Mouse (Mus musculus) ES-Bruce4 (cell line): ENCODE data around the gene Smyd2. TPM values are rescaled to one million over a fixed set of nuclear protein-coding genes. Genes with fewer than 3 reads are reported as not detected.

Source experiments
- H3K27ac ChIP-seq: 2 replicates; pipeline ENCODE4 v1.5.1; 2012; ENCODE audit warnings: low read length, inconsistent platforms; ENCODE audit not compliant: insufficient read depth
- H3K27me3 ChIP-seq: 2 replicates; pipeline ENCODE4 v1.6.1; 2012; ENCODE audit warnings: mild to moderate bottlenecking, low read length, inconsistent platforms; ENCODE audit not compliant: control insufficient read depth, poor library complexity, insufficient read depth, severe bottlenecking
- H3K36me3 ChIP-seq: 2 replicates; pipeline ENCODE4 v1.6.1; 2012; ENCODE audit warnings: inconsistent platforms, mild to moderate bottlenecking, low read length, moderate library complexity; ENCODE audit not compliant: control insufficient read depth, poor library complexity, insufficient read depth, severe bottlenecking
- H3K4me1 ChIP-seq: one replicate; pipeline ENCODE4 v1.8.1; 2011; ENCODE audit warnings: low read length; ENCODE audit not compliant: control insufficient read depth, insufficient read depth
- H3K4me3 ChIP-seq: 2 replicates; pipeline ENCODE4 v1.5.1; 2011; ENCODE audit warnings: low read depth, mild to moderate bottlenecking, low read length
- H3K9ac ChIP-seq: 2 replicates; pipeline ENCODE4 v1.6.1; 2012; ENCODE audit warnings: low read depth, mild to moderate bottlenecking, inconsistent platforms; ENCODE audit not compliant: poor library complexity, severe bottlenecking
- H3K9me3 ChIP-seq: replicated peaks from 2 replicates; pipeline ENCODE4 v1.6.1; 2012; ENCODE audit warnings: mild to moderate bottlenecking, low read length, inconsistent platforms; ENCODE audit not compliant: control insufficient read depth, poor library complexity, insufficient read depth, severe bottlenecking
- CTCF ChIP-seq: IDR thresholded peaks from one replicate; pipeline ENCODE4 v1.8.1; 2011; ENCODE audit warnings: low read depth, low read length
- EP300 ChIP-seq: IDR thresholded peaks from 2 replicates; pipeline ENCODE4 v1.6.1; 2011; ENCODE audit warnings: low read depth, low read length; ENCODE audit not compliant: insufficient read depth
- POLR2A ChIP-seq: IDR thresholded peaks from one replicate; pipeline ENCODE4 v1.8.1; 2011; ENCODE audit warnings: low read length; ENCODE audit not compliant: insufficient read depth
- polyA plus RNA-seq: library from polyadenylated mRNA; stranded (reverse); fragments of >200 nt; gene quantifications from 2 replicates; pipeline ENCODE4 v1.2.4, GENCODE M21; 2011; ENCODE audit warnings: low read depth; ENCODE audit not compliant: missing spikeins, insufficient read depth, insufficient read length

The Smyd2 gene
- polyA plus RNA-seq, 1 experiment = 34.8 TPM

DNA sequence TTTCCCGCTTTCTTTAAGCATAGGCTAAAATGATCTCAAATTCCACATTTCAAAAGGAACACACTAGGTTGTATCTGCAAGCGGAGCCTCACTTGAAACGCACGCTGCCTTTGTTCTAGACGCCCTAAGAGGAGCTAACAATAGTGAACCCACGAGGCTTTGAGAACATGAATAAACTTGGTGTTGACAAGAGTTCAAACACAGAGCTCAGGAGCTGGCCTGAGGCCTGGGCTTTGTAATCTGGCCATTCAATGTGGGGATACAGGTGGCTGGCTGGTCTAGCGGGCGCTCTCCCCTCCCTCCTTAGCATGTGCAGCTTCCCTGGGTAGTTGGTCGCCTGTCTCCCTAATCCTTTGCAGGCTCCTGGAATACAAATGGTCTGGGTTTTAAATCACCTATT lies 24.3 kb downstream of the Smyd2 start:
- Histone ChIP-seq H3K9me3 (no peaks in the 10 kb centered on the region), H3K36me3 (peaks cover 3% of the 10 kb centered on the region; the same call in 1 of the 2 replicates), H3K4me1 (no peaks in the 10 kb centered on the region), H3K9ac (no peak overlapping the region), H3K4me3 (no peak overlapping the region), H3K27ac (no peak overlapping the region), H3K27me3 (no peaks in the 10 kb centered on the region)
- TF ChIP-seq POLR2A = no peak
- TF ChIP-seq CTCF = no peak
- TF ChIP-seq EP300 = no peak

DNA sequence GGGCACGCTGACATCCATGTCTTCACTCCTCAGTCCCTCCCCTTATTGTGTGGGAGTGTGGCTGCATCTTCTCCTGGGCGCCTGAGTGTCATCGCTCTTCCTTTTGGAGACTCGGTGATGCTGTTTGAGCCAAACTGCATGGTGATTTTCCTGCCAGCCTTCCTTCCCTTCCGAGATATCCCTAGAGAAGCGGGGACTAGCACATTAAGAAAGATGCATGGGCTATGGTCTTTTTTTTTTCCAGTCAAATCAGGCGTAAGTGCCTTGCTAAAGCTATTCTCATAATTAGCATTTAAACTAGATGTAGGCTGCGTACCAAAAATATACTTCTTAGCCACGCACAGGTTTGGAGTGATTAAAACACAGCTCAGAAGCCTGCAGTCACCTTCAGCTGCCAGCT lies 28.0 kb downstream of the Smyd2 start:
- peaks cover 3% of the 10 kb centered on the region; the same call in 1 of the 2 replicates for H3K36me3 ChIP-seq
- H3K27me3 ChIP-seq = no peaks in the 10 kb centered on the region
- no peak overlapping the region for H3K27ac ChIP-seq
- no peak overlapping the region for H3K4me3 ChIP-seq
- H3K9ac ChIP-seq = no peak overlapping the region
- TF ChIP-seq POLR2A = no peak
- no peak for TF ChIP-seq CTCF
- TF ChIP-seq EP300 = no peak
- H3K9me3 ChIP-seq = no peaks in the 10 kb centered on the region
- no peaks in the 10 kb centered on the region for H3K4me1 ChIP-seq

- H3K27me3 ChIP-seq = no peaks in the 10 kb centered on the region
- no peak overlapping the region for H3K9ac ChIP-seq
- H3K27ac ChIP-seq = no peak overlapping the region
- no peaks in the 10 kb centered on the region for H3K36me3 ChIP-seq
- H3K9me3 ChIP-seq = no peaks in the 10 kb centered on the region
- no peak overlapping the region for H3K4me3 ChIP-seq
- peaks cover 7% of the 10 kb centered on the region for H3K4me1 ChIP-seq
- TF ChIP-seq CTCF (no peak), POLR2A (no peak), EP300 (no peak)
These were observed 33.4 kb downstream of the Smyd2 start for GRCm38 (mm10) chr1:189888749-189889148.

- Histone ChIP-seq H3K4me1 (peaks cover 7% of the 10 kb centered on the region), H3K9me3 (no peaks in the 10 kb centered on the region), H3K27ac (no peak overlapping the region), H3K36me3 (no peaks in the 10 kb centered on the region), H3K27me3 (no peaks in the 10 kb centered on the region), H3K9ac (no peak overlapping the region), H3K4me3 (no peak overlapping the region)
- TF ChIP-seq CTCF = peak; percentile 88
- no peak for TF ChIP-seq POLR2A
- 0 out of 2 replicates have a peak, but pooled peaks have one; percentile 40 for TF ChIP-seq EP300
These were observed 34.6 kb downstream of the Smyd2 start for GRCm38 (mm10) chr1:189887518-189887917.

DNA sequence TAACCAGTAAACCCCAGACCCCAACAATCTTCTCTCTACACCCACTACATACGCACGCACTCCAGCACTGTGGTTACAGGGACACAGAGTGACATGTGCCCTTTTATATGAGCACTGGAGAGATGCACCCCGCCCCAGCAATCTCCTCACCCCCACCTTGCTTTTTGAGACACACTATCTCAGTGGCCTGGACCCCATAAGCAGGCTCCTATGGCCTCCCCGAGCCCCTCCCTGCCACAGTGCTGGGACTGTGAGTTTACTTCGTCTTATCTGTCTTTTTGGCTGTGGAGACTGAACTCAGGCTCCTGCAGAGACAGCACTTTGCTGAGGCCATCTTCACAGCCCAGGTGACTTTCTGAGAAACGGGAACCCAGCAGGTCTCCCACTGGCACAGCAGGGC lies 36.2 kb downstream of the Smyd2 start:
- H3K9ac ChIP-seq = no peak overlapping the region
- no peaks in the 10 kb centered on the region for H3K36me3 ChIP-seq
- H3K4me1 ChIP-seq = peaks cover 7% of the 10 kb centered on the region
- no peaks in the 10 kb centered on the region for H3K9me3 ChIP-seq
- no peak overlapping the region for H3K27ac ChIP-seq
- no peak overlapping the region for H3K4me3 ChIP-seq
- TF ChIP-seq EP300 = no peak
- TF ChIP-seq POLR2A = no peak
- no peak for TF ChIP-seq CTCF
- no peaks in the 10 kb centered on the region for H3K27me3 ChIP-seq

DNA sequence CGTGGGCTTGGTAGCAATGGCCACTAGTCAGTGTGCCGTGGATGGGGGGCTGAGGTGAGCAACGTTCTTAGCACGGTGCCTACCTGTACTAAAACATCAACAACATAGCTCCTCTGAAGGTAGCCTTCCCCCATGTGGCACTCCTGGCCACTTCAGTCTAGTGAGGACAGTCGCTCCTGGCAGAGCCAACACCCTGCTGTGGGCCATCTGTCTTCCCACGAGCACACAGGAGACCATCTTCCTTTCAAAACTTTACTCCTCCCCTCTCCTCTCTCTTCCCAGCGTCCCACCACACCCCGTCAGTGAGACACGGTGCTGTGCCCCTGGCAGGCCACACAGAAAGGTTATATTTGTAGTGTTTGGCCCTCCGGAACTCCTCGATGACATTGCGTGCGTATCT lies 37.2 kb downstream of the Smyd2 start:
- Histone ChIP-seq H3K36me3 (no peaks in the 10 kb centered on the region), H3K27ac (no peak overlapping the region), H3K27me3 (no peaks in the 10 kb centered on the region), H3K4me3 (no peak overlapping the region), H3K4me1 (peaks cover 7% of the 10 kb centered on the region), H3K9ac (no peak overlapping the region), H3K9me3 (no peaks in the 10 kb centered on the region)
- TF ChIP-seq POLR2A (no peak), CTCF (no peak), EP300 (no peak)
